Mouse (Mus musculus) MEL (cell line): ENCODE results near the gene Rnf208. TPM values are rescaled to one million over a fixed set of nuclear protein-coding genes. Genes with fewer than 3 reads are reported as not detected.

Source experiments
- DNase-seq: peaks from one replicate; pipeline ENCODE4 v3.0.0; 2011; ENCODE audit warnings: low read depth, low spot score
- H3K27ac ChIP-seq: 2 replicates; pipeline ENCODE4 v1.5.1; 2012; ENCODE audit warnings: low read depth, mild to moderate bottlenecking, control low read depth, low read length, moderate library complexity; ENCODE audit not compliant: control insufficient read depth
- H3K27me3 ChIP-seq, 2 experiments: fragments of 150-350 bp in 1 of 2; sonication (generic) in 1 of 2; 2 replicates each; pipeline ENCODE4 v1.6.1; 2012; ENCODE audit warnings: low read length in 2 of 2, mild to moderate bottlenecking in 2 of 2, improper control_type of control experiment in 1 of 2, moderate library complexity in 1 of 2; ENCODE audit not compliant: insufficient read depth in 2 of 2, control insufficient read depth in 1 of 2
- H3K36me3 ChIP-seq, 2 experiments: 2 replicates each; pipeline ENCODE4 v1.6.1; 2012 to 2014; ENCODE audit warnings: low read length in 2 of 2, improper control_type of control experiment in 1 of 2, inconsistent platforms in 1 of 2, mild to moderate bottlenecking in 1 of 2; ENCODE audit not compliant: insufficient read depth in 2 of 2, control insufficient read depth in 1 of 2
- H3K4me1 ChIP-seq, 2 experiments: fragments of 150-350 bp in 1 of 2; sonication (generic) in 1 of 2; 2 replicates each; pipeline ENCODE4 v1.6.1; 2012; ENCODE audit warnings: low read length in 2 of 2, improper control_type of control experiment in 1 of 2, mild to moderate bottlenecking in 1 of 2; ENCODE audit not compliant: insufficient read depth in 2 of 2, control insufficient read depth in 1 of 2
- H3K4me3 ChIP-seq, 2 experiments: fragments of 150-350 bp in 1 of 2; sonication (generic) in 1 of 2; 2 replicates each; pipeline ENCODE4 v1.5.1; 2012; ENCODE audit warnings: low read depth in 2 of 2, low read length in 2 of 2, mild to moderate bottlenecking in 2 of 2, moderate library complexity in 2 of 2, control low read depth in 1 of 2, improper control_type of control experiment in 1 of 2; ENCODE audit not compliant: control insufficient read depth in 1 of 2, insufficient read depth in 1 of 2
- H3K79me2 ChIP-seq: 2 replicates; pipeline ENCODE4 v1.6.1; 2012; ENCODE audit warnings: mild to moderate bottlenecking, low read length, moderate library complexity; ENCODE audit not compliant: control insufficient read depth, poor library complexity, insufficient read depth
- H3K9ac ChIP-seq: 2 replicates; pipeline ENCODE4 v1.6.1; 2012; ENCODE audit warnings: low read depth, mild to moderate bottlenecking, control low read depth, low read length, moderate library complexity; ENCODE audit not compliant: control insufficient read depth, poor library complexity, severe bottlenecking
- H3K9me3 ChIP-seq: fragments of 150-350 bp; sonication (generic); replicated peaks from 2 replicates; pipeline ENCODE4 v1.6.1; 2012; ENCODE audit warnings: mild to moderate bottlenecking, low read length, improper control_type of control experiment, moderate library complexity; ENCODE audit not compliant: insufficient read depth
- E2F4 ChIP-seq: IDR thresholded peaks from 2 replicates; pipeline ENCODE4 v1.6.1; 2011; ENCODE audit warnings: low read depth, low read length, improper control_type of control experiment, borderline replicate concordance
- ELF1 ChIP-seq: IDR thresholded peaks from 2 replicates; pipeline ENCODE4 v1.6.1; 2014; ENCODE audit warnings: low read depth, mild to moderate bottlenecking, inconsistent platforms, low read length, improper control_type of control experiment, moderate library complexity
- GATA1 ChIP-seq: IDR thresholded peaks from 2 replicates; pipeline ENCODE4 v1.6.1; 2011; ENCODE audit warnings: low read depth, low read length, improper control_type of control experiment
- KAT2A ChIP-seq: conservative IDR thresholded peaks from 2 replicates; pipeline ENCODE4 v1.6.1; 2012; ENCODE audit warnings: low read depth, low read length, improper control_type of control experiment, inconsistent platforms
- MAX ChIP-seq: IDR thresholded peaks from 2 replicates; pipeline ENCODE4 v1.6.1; 2011; ENCODE audit warnings: low read length, improper control_type of control experiment
- POLR2A ChIP-seq, 2 experiments: IDR thresholded peaks; 2 replicates each; pipeline ENCODE4 v1.6.1; 2011 to 2012; ENCODE audit warnings: low read length in 2 of 2, mild to moderate bottlenecking in 2 of 2, control low read depth in 1 of 2, improper control_type of control experiment in 1 of 2, low read depth in 1 of 2, moderate library complexity in 1 of 2; ENCODE audit not compliant: control insufficient read depth in 1 of 2, insufficient read depth in 1 of 2, poor library complexity in 1 of 2
- POLR2AphosphoS5 ChIP-seq: IDR thresholded peaks from 2 replicates; pipeline ENCODE4 v1.6.1; 2012; ENCODE audit warnings: low read depth, borderline replicate concordance, mild to moderate bottlenecking, inconsistent platforms, low read length, moderate library complexity, mixed read lengths
- TAL1 ChIP-seq: IDR thresholded peaks from 2 replicates; pipeline ENCODE4 v1.6.1; 2012; ENCODE audit warnings: mild to moderate bottlenecking, inconsistent platforms, low read length, moderate library complexity, mixed read lengths
- TCF12 ChIP-seq: IDR thresholded peaks from 2 replicates; pipeline ENCODE4 v1.6.1; 2014; ENCODE audit warnings: low read depth, mild to moderate bottlenecking, inconsistent platforms, low read length, improper control_type of control experiment, moderate library complexity
- USF1 ChIP-seq: IDR thresholded peaks from 2 replicates; pipeline ENCODE4 v1.6.1; 2014; ENCODE audit warnings: low read depth, mild to moderate bottlenecking, inconsistent platforms, low read length, improper control_type of control experiment, moderate library complexity
- ZC3H11A ChIP-seq: IDR thresholded peaks from 2 replicates; pipeline ENCODE4 v1.6.1; 2012; ENCODE audit warnings: low read depth, mild to moderate bottlenecking, inconsistent platforms, low read length, improper control_type of control experiment
- polyA plus RNA-seq, 2 experiments: library from polyadenylated mRNA; stranded (reverse) in 1 of 2; unstranded in 1 of 2; fragments of >175 nt in 1 of 2; fragments of >200 nt in 1 of 2; gene quantifications; 2 replicates each; pipeline versions ENCODE4 v1.2.1 to v1.2.4; 2012; ENCODE audit warnings: low replicate concordance in 2 of 2, low read depth in 1 of 2; ENCODE audit not compliant: insufficient read length in 2 of 2, insufficient read depth in 1 of 2, missing spikeins in 1 of 2
- total RNA-seq: library from RNA; depleted of rRNA; stranded (reverse); fragments of 300-350 nt; gene quantifications from 2 replicates; pipeline ENCODE4 v1.2.3, GENCODE M21; 2012

Gene Rnf208
- total and polyA plus RNA-seq, 3 experiments = 6.0 to 21.8 TPM; not detected in 1

GRCm38 (mm10) chr2:25288734-25289345 is 46.8 kb downstream of the Rnf208 start:
- H3K9ac ChIP-seq = no peak overlapping the region
- TF ChIP-seq USF1 (no peak), POLR2A (IDR thresholded peaks at IDR 0.05; ENCODE audit: control insufficient read depth in 1 of 2, insufficient read depth in 1 of 2, low read depth in 1 of 2, low read length in 2 of 2, poor library complexity in 1 of 2) (no peak), E2F4 (no peak), MAX (no peak), ELF1 (no peak), KAT2A (no peak), GATA1 (no peak)
- TF ChIP-seq, all 39 proteins: peak for 0
- Histone ChIP-seq H3K79me2 (no peaks in the 10 kb centered on the region), H3K27me3 (no peaks in the 10 kb centered on the region), H3K4me1 (peaks cover 7 to 35% of the 10 kb centered on the region in 2 experiments), H3K27ac (no peak overlapping the region), H3K9me3 (no peaks in the 10 kb centered on the region), H3K36me3 (peaks cover 0 to 11% of the 10 kb centered on the region in 2 experiments; a peak in 2 of 4 replicates), H3K4me3 (no peak overlapping the region)
- DNase-seq = no peak

GRCm38 (mm10) chr2:25289651-25290050 is 47.6 kb downstream of the Rnf208 start, which contains the start of gene Lrrc26:
Gene Lrrc26 (plus strand): TSS chr2:25289915.
- Histone ChIP-seq H3K4me1 (peaks cover 7 to 35% of the 10 kb centered on the region in 2 experiments), H3K9me3 (no peaks in the 10 kb centered on the region), H3K4me3 (no peak within 1 kb of the TSS), H3K27me3 (no peaks in the 10 kb centered on the region), H3K27ac (no peak within 1 kb of the TSS), H3K79me2 (no peaks in the 10 kb centered on the region), H3K9ac (no peak within 1 kb of the TSS)
- no peak for TF ChIP-seq TCF12
- TF ChIP-seq POLR2AphosphoS5 = no peak
- TF ChIP-seq, all 39 proteins: peak for 0
- H3K36me3 ChIP-seq = peaks cover 0 to 11% of the 10 kb centered on the region in 2 experiments; a peak in 2 of 4 replicates
- DNase-seq = no peak

GRCm38 (mm10) chr2:25290101-25290815 is 48.2 kb downstream of the Rnf208 start:
- H3K4me3 ChIP-seq = no peak overlapping the region
- no peaks in the 10 kb centered on the region for H3K27me3 ChIP-seq

More at GRCm38 (mm10) chr2:25290101-25290815, 48.2 kb downstream of the Rnf208 start:
- Histone ChIP-seq H3K9me3 (no peaks in the 10 kb centered on the region), H3K27ac (no peak overlapping the region), H3K79me2 (no peaks in the 10 kb centered on the region), H3K9ac (no peak overlapping the region), H3K4me1 (peaks cover 7 to 35% of the 10 kb centered on the region in 2 experiments), H3K36me3 (peaks cover 0 to 11% of the 10 kb centered on the region in 2 experiments; a peak in 2 of 4 replicates)
- TF ChIP-seq TAL1 (no peak), ELF1 (no peak), ZC3H11A (no peak), USF1 (no peak)
- DNase-seq = no peak
